Mouse (Mus musculus) cerebellum, postnatal 10 days (tissue): Measurements from ENCODE around the gene Ear2.
"Not testable (repeated sequence)": the region's sequence is repeated elsewhere in the genome, so short reads cannot be mapped to it uniquely, and the experiment has no call there.

Source experiments
- DNase-seq, 2 experiments: peaks; one replicate each; pipeline ENCODE4 v3.0.0; 2021; ENCODE audit warnings: mixed read lengths in 2 of 2

Gene Ear2

GRCm38 (mm10) chr14:44102354-44102753, at the start of gene Ear2:
TSS of gene Ear2 (plus strand) at chr14:44102654.
- not testable (repeated sequence) for DNase-seq

DNA sequence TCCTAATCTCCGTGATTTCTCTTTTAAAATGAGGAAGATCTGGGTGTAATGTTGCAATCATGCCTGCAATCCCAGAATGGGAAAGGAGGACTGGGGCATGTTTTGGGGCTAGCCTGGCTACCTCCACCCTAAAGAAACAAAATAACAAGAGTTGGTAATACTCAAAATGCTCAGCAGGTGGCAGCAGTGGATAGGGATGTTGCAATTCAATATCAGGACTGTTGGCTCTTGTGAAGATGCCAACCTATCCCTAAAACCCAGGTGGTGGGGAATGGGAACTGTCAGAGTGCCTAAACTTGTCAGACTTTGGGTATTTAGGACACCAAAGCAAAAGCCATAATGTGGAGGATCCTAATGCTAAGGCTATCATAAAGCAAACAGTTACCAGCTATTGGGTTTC, 34.6 kb upstream of the Ear2 start:
- peak in 1 of 2 experiments; percentile 1 for DNase-seq

DNA sequence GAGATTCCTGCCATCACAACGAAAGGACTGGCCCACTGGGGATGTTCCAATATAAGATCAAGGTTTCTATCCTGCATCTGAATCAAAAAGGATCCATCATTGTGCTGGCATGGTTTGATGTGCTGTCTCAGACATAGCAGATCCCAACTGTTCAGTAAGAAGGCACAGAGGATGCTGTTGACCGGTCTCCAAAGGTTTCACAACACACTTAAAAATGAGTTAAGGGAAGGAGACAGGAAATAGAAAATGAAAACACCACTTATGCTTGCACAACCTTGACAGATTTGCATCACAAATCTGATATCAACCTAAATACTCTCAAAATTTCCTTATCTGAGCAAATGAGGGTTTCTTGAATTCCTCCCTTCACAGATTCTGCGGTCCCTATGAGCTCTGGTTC, 31.9 kb upstream of the Ear2 start:
- DNase-seq: not testable (repeated sequence)

- not testable (repeated sequence) for DNase-seq
These were observed 24.6 kb upstream of the Ear2 start for GRCm38 (mm10) chr14:44077785-44078341.

DNA sequence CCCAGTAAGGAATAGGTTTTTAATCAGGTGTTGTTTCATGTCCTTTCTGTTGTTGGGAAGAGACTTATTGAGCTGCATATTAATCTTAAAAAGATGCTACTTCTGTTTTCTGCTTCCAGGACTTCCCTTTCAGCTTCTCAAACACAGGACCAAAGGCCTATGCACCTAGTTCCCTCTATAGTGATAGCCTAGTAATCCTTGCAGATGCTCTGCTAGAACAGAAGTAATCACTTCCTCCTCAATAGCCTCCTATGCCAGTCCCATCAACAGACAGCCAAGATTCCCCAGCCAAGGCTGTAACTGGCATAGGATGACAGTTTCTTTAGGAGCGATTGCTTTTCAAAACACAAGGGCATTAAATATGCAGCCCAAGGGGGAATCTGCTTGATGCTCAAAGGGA, 15.9 kb upstream of the Ear2 start:
- DNase-seq: not testable (repeated sequence)

- not testable (repeated sequence) for DNase-seq
These were observed 14.9 kb upstream of the Ear2 start for GRCm38 (mm10) chr14:44087535-44087934.

- DNase-seq: not testable (repeated sequence)
These were observed 10.9 kb upstream of the Ear2 start for GRCm38 (mm10) chr14:44091524-44091923.

GRCm38 (mm10) chr14:44094445-44094844, 8.0 kb upstream of the Ear2 start:
- DNase-seq: not testable (repeated sequence)

GRCm38 (mm10) chr14:44100030-44100429, 2.4 kb upstream of the Ear2 start:
- not testable (repeated sequence) for DNase-seq

DNA sequence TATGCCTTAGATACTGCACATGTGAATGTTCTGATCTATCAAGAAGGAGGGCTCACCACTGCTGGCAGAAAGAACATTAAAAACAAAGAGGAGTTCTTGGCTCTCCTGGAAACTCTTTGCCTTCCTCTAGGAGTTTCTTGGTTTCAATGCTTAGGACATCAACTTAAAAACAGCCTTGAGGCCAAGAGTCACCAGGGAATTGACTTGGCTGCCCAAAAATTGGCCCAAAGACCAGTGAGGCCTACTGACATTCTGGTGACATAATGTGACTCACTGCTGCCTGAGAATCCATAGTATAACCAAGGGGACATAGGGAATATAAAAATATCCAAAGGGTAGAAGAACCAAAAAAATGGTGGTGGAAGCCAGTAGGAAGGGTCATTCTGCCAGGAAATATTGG, 8.5 kb downstream of the Ear2 start:
- no peak for DNase-seq

- not testable (repeated sequence) for DNase-seq
These were observed 21.1 kb downstream of the Ear2 start, which contains the start of gene Gm3327 for GRCm38 (mm10) chr14:44123551-44123950. TSS of gene Gm3327 (plus strand) at chr14:44123851.
